Mouse (Mus musculus): ENCODE measurements around the gene Bsn.
A peak's percentile ranks its signal among the peaks of the same experiment; 100 is the strongest.

Bsn gene

GRCm38 (mm10) chr9:108085261-108085660 is 104.9 kb downstream of the Bsn start:
- DNase-seq, result no peak

- DNase-seq, result no peak
Measured at GRCm38 (mm10) chr9:108083561-108083960, 106.6 kb downstream of the Bsn start.

GRCm38 (mm10) chr9:108082988-108083431 is 107.2 kb downstream of the Bsn start, which contains the start of gene Rnf123:
TSS of gene Rnf123 (minus strand) at chr9:108083346.
- no peak for DNase-seq

GRCm38 (mm10) chr9:108082549-108082948 is 107.6 kb downstream of the Bsn start:
- DNase-seq, result peak; percentile 60 to 66

- no peak for DNase-seq
Measured at GRCm38 (mm10) chr9:108080168-108080567, 110.0 kb downstream of the Bsn start, which contains the start of gene Mst1. TSS of gene Mst1 (plus strand) at chr9:108080436.

- peak; percentile 78 to 88 for DNase-seq
Measured at GRCm38 (mm10) chr9:108073141-108073930, 116.8 kb downstream of the Bsn start.

GRCm38 (mm10) chr9:108072481-108072924 is 117.7 kb downstream of the Bsn start:
- peak; percentile 67 to 70 for DNase-seq

- DNase-seq, result no peak
Measured at GRCm38 (mm10) chr9:108071801-108072200, 118.4 kb downstream of the Bsn start.

GRCm38 (mm10) chr9:108069529-108069928 is 120.7 kb downstream of the Bsn start:
- no peak for DNase-seq

GRCm38 (mm10) chr9:108069007-108069406 is 121.2 kb downstream of the Bsn start:
- no peak for DNase-seq

GRCm38 (mm10) chr9:108067900-108068299 is 122.3 kb downstream of the Bsn start:
- DNase-seq, result peak; percentile 93 to 94

- DNase-seq, result peak; percentile 28 to 56
Measured at GRCm38 (mm10) chr9:108067199-108067598, 123.0 kb downstream of the Bsn start.

- peak; percentile 85 to 88 for DNase-seq
Measured at GRCm38 (mm10) chr9:108065491-108066011, 124.6 kb downstream of the Bsn start.

GRCm38 (mm10) chr9:108063361-108063760 is 126.8 kb downstream of the Bsn start:
- DNase-seq, result no peak

GRCm38 (mm10) chr9:108062142-108062541 is 128.0 kb downstream of the Bsn start:
- DNase-seq, result peak in 1 of 2 experiments; percentile 2

GRCm38 (mm10) chr9:108058291-108058690 is 131.9 kb downstream of the Bsn start:
- no peak for DNase-seq

GRCm38 (mm10) chr9:108057262-108057562 is 133.0 kb downstream of the Bsn start:
- no peak for DNase-seq

- no peak for DNase-seq
Measured at GRCm38 (mm10) chr9:108056361-108057261, 133.6 kb downstream of the Bsn start.

GRCm38 (mm10) chr9:108055661-108056237 is 134.4 kb downstream of the Bsn start:
- no peak for DNase-seq

- no peak for DNase-seq
Measured at GRCm38 (mm10) chr9:108055061-108055460, 135.1 kb downstream of the Bsn start.

GRCm38 (mm10) chr9:108054331-108055040 is 135.7 kb downstream of the Bsn start:
- no peak for DNase-seq

GRCm38 (mm10) chr9:108053665-108054225 is 136.4 kb downstream of the Bsn start:
- no peak for DNase-seq
